ENCODE assay signal across 8 mouse cellular contexts in genomic region chr2:83714783-83715182, GRCm38 (mm10). TPM values are rescaled to one million over a fixed set of nuclear protein-coding genes. Genes with fewer than 3 reads are reported as not detected.
DNase-seq lines count a peak whose midpoint lies in the region; ATAC-seq and TF ChIP-seq lines count a peak whose summit lies in the region.

No protein-coding gene starts in this region.

- peak; percentile 54 to 67 for DNase-seq in layer of hippocampus, adult 18-20 months (ENCODE audit: low spot score in 2 of 2)
- no peak for DNase-seq in layer of hippocampus, postnatal 25 days (ENCODE audit: extremely low spot score in 1 of 2, low spot score in 1 of 2)
- DNase-seq in cerebellum, postnatal 14 days = peak; percentile 48 to 60
- DNase-seq in heart, adult 18-20 months = peak; percentile 82 to 92
- peak; percentile 94 for DNase-seq in kidney, adult 2 months
- DNase-seq in retina, embryonic 14.5 days (ENCODE audit: low spot score) = peak; percentile 51

- no peaks in the 10 kb centered on the region for H3K9me3 ChIP-seq in limb, embryonic 15.5 days
- no peaks in the 10 kb centered on the region for H3K9me3 ChIP-seq in forebrain, embryonic 13.5 days (replicated peaks)

- no peak overlapping the region for H3K27ac ChIP-seq in kidney, adult 2 months (ENCODE audit: insufficient read depth, low read depth, low read length)
- no peak overlapping the region for H3K27ac ChIP-seq in limb, embryonic 15.5 days
- H3K27ac ChIP-seq in forebrain, embryonic 13.5 days = no peak overlapping the region

- TF ChIP-seq POLR2A in kidney, adult 2 months (IDR thresholded peaks at IDR 0.05; ENCODE audit: low read depth, low read length) = no peak

- ATAC-seq in limb, embryonic 15.5 days (ENCODE audit: insufficient number of reproducible peaks, low FRiP score, low TSS enrichment, low read depth) = peak; percentile 72; the same call in 1 of the 2 replicates
- ATAC-seq in forebrain, embryonic 13.5 days = no peak

- H3K4me2 ChIP-seq in limb, embryonic 15.5 days = peak overlapping the region; percentile 12; the same call in 1 of the 2 replicates
- no peak overlapping the region for H3K4me2 ChIP-seq in forebrain, embryonic 13.5 days

- H3K4me3 ChIP-seq in kidney, adult 2 months (ENCODE audit: insufficient read depth, low read depth, low read length) = no peak overlapping the region
- no peak overlapping the region for H3K4me3 ChIP-seq in limb, embryonic 15.5 days
- H3K4me3 ChIP-seq in forebrain, embryonic 13.5 days = no peak overlapping the region

- no peak for TF ChIP-seq CTCF in kidney, adult 2 months (conservative IDR thresholded peaks at IDR 0.05; ENCODE audit: insufficient read depth, insufficient read length, low read depth, low read length)

- no peak overlapping the region for H3K9ac ChIP-seq in limb, embryonic 15.5 days
- no peak overlapping the region for H3K9ac ChIP-seq in forebrain, embryonic 13.5 days

- 14% methylated on average over 6 of the region's 6 CpGs for WGBS in kidney, adult 2 months
- WGBS in limb, embryonic 15.5 days = 3% methylated on average over 6 of the region's 6 CpGs
- 61% methylated on average over 6 of the region's 6 CpGs for WGBS in forebrain, embryonic 13.5 days

- H3K27me3 ChIP-seq in kidney, adult 2 months (replicated peaks; ENCODE audit: control insufficient read depth, insufficient read depth, low read length) = no peaks in the 10 kb centered on the region
- H3K27me3 ChIP-seq in limb, embryonic 15.5 days = no peaks in the 10 kb centered on the region
- no peaks in the 10 kb centered on the region for H3K27me3 ChIP-seq in forebrain, embryonic 13.5 days

- no peaks in the 10 kb centered on the region for H3K36me3 ChIP-seq in kidney, adult 2 months (ENCODE audit: control insufficient read depth, insufficient read depth, low read length)
- no peaks in the 10 kb centered on the region for H3K36me3 ChIP-seq in limb, embryonic 15.5 days
- no peaks in the 10 kb centered on the region for H3K36me3 ChIP-seq in forebrain, embryonic 13.5 days (ENCODE audit: poor library complexity, severe bottlenecking)

- peaks cover 7% of the 10 kb centered on the region; the same call in 1 of the 2 replicates for H3K4me1 ChIP-seq in kidney, adult 2 months (ENCODE audit: control insufficient read depth, insufficient read depth, low read length)
- peaks cover 10% of the 10 kb centered on the region for H3K4me1 ChIP-seq in limb, embryonic 15.5 days
- no peaks in the 10 kb centered on the region for H3K4me1 ChIP-seq in forebrain, embryonic 13.5 days

RNA-seq across cellular contexts. Expression of gene Itgav, which starts 9.4 kb away (rescaled TPM):
- 10 to 100 TPM; 65.3 to 71.4 TPM for total RNA-seq in layer of hippocampus, adult 18-20 months (2021)
- 10 to 100 TPM; 47.7 to 56.4 TPM for total RNA-seq in layer of hippocampus, postnatal 25 days (2021)
- 10 to 100 TPM; 39.0 to 41.1 TPM for total RNA-seq in heart, adult 18-20 months (2021)
- polyA plus RNA-seq in kidney, adult 2 months (2012; rRNA removed) = 75.4 and 75.9 TPM in 2 replicates
- polyA plus RNA-seq in limb, embryonic 15.5 days (2015; fragmentation: Nextera tagmentation; extraction: Ambion mirVana) = 62.8 and 70.7 TPM in 2 replicates
- 24.0 and 24.9 TPM in 2 replicates for polyA plus RNA-seq in forebrain, embryonic 13.5 days (2015; fragmentation: Nextera tagmentation; extraction: Ambion mirVana)

Comparison
In these comparisons a context has a peak if more than half of its experiments do, and no peak if none do; other contexts are left out.
1. DNase-seq: peak in layer of hippocampus, adult 18-20 months (2 of 2), cerebellum, postnatal 14 days (2 of 2), heart, adult 18-20 months (2 of 2), kidney, adult 2 months (single experiment) and retina, embryonic 14.5 days (single experiment); none in layer of hippocampus, postnatal 25 days (0 of 2).